Comparison of ENCODE assay signal across 8 mouse cellular contexts in the genomic region with DNA sequence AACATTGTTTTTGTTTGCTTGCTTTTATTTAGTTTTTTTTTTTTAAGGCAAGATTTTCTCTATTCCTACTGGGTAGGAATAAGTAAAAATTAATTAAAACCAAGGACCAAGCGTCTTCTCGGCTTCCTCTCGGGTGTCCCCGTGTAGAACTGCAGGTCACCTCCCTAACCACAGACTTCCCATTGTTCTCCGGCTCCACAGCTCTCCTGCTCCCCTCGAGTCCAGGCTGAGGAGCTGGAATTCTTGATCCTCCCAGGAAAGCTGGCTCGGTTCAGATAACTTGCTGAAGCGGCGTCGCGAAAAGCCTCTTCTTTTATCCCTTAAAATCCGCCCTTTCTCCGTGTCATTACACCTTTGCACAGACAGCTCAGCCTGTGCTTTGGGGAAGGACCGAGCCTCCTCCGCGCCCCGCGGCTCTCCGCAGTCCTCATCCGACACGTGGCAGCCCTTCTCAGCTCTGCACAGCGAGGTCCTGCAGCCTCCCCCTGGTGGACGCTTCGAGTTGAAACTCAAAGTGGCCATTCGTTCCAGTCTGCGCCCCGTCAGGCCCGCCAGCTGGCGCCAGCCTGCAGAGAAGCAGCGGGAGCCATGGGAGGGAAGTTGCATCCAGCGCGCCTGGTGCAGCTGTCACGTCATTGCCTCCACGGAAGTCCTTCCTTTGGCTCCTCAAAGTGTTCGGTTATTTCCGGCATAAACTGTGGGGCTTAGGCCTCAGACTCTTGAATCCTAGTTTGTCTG. TPM values are rescaled to one million over a fixed set of nuclear protein-coding genes. Genes with fewer than 3 reads are reported as not detected.
A peak's percentile ranks its signal among the peaks of the same experiment; 100 is the strongest.
DNase-seq lines count a peak whose midpoint lies in the region; ATAC-seq and TF ChIP-seq lines count a peak whose summit lies in the region.

No protein-coding gene starts in this region.

- H3K36me3 ChIP-seq in hindbrain, embryonic 14.5 days (replicated peaks; ENCODE audit: control insufficient read depth, insufficient read depth) = no peaks in the 10 kb centered on the region

- CTCF ChIA-PET in Patski (lab: Charles Lee) = interaction anchor here (0.7 to 1.3 kb wide), 6 partner anchors 12 to 301 kb away, joined by 3 to 5 read pairs (median 4); no protein-coding TSS in a partner anchor

- H3K4me3 ChIP-seq in hindbrain, embryonic 14.5 days (replicated peaks; ENCODE audit: low read length) = peak overlapping the region; percentile 28

- WGBS in hindbrain, embryonic 14.5 days = under 1% methylated on average over 36 of the region's 36 CpGs

- peak; percentile 94 for ATAC-seq in Patski
- ATAC-seq in hindbrain, embryonic 14.5 days (ENCODE audit: low FRiP score) = peak; percentile 97

- H3K27ac ChIP-seq in hindbrain, embryonic 14.5 days = peak overlapping the region; percentile 96

- peak; percentile 99 for TF ChIP-seq CTCF in Patski (IDR thresholded peaks at IDR 0.05)

- H3K27me3 ChIP-seq in Patski = no peaks in the 10 kb centered on the region
- no peaks in the 10 kb centered on the region for H3K27me3 ChIP-seq in hindbrain, embryonic 14.5 days (ENCODE audit: control insufficient read depth, insufficient read depth, low read length)

- H3K9me3 ChIP-seq in hindbrain, embryonic 14.5 days (ENCODE audit: control insufficient read depth, low read length) = no peaks in the 10 kb centered on the region

- peaks cover 20% of the 10 kb centered on the region for H3K4me1 ChIP-seq in hindbrain, embryonic 14.5 days (replicated peaks; ENCODE audit: control insufficient read depth, insufficient read depth, low read length)

- POLR2A ChIA-PET in Patski (lab: Charles Lee) = interaction anchor here (0.7 to 0.9 kb wide), 2 partner anchors 29 to 48 kb away, joined by 3 read pairs; no protein-coding TSS in a partner anchor

- in situ Hi-C loops in Patski (cut with MboI; ENCODE audit: low pct_unique_long_range_greater_than_20kb) = no loop called here

- H3K9ac ChIP-seq in hindbrain, embryonic 14.5 days = peak overlapping the region; percentile 65

- DNase-seq in Patski (ENCODE audit: low read depth, low spot score) = peak; percentile 77
- peak; percentile 91 to 93 for DNase-seq in cerebellum, postnatal 14 days
- peak; percentile 77 to 79 for DNase-seq in frontal cortex, postnatal 14 days (ENCODE audit: low spot score in 2 of 2)
- peak; percentile 93 for DNase-seq in hindbrain, embryonic 14.5 days (ENCODE audit: low spot score)
- DNase-seq in layer of hippocampus, postnatal 36 days = peak; percentile 82 to 86
- DNase-seq in lung, postnatal 36 days = peak; percentile 94
- peak; percentile 98 for DNase-seq in retina, postnatal 1 day
- peak; percentile 73 to 84 for DNase-seq in urinary bladder, adult 18-20 months (ENCODE audit: low spot score in 2 of 2)

- H3K4me2 ChIP-seq in hindbrain, embryonic 14.5 days (replicated peaks) = peak overlapping the region; percentile 65

RNA-seq across cellular contexts. Expression of gene Rbp7, which starts 9.6 kb away (rescaled TPM):
- not detected for polyA plus RNA-seq in Patski (2021)
- not detected in 2 replicates for polyA plus RNA-seq in hindbrain, embryonic 14.5 days (2014; fragmentation: Nextera tagmentation; extraction: Ambion mirVana)
- total RNA-seq in layer of hippocampus, postnatal 36 days (2021) = not detected

RNA-seq across cellular contexts. Expression of gene Ube4b, which starts 18.6 kb away (rescaled TPM):
- polyA plus RNA-seq in Patski (2021) = 63.9 TPM
- 53.8 and 55.3 TPM in 2 replicates for polyA plus RNA-seq in hindbrain, embryonic 14.5 days (2014; fragmentation: Nextera tagmentation; extraction: Ambion mirVana)
- 100 to 1,000 TPM; 100 TPM for total RNA-seq in layer of hippocampus, postnatal 36 days (2021)

RNA-seq across cellular contexts. Expression of gene Tmem274, which starts 32.0 kb away (rescaled TPM):
- polyA plus RNA-seq in Patski (2021) = not detected
- polyA plus RNA-seq in hindbrain, embryonic 14.5 days (2014; fragmentation: Nextera tagmentation; extraction: Ambion mirVana) = 0.37 TPM in 1 of 2 replicates, not detected in the other
- not detected for total RNA-seq in layer of hippocampus, postnatal 36 days (2021)

RNA-seq across cellular contexts. Expression of gene Nmnat1, which starts 39.9 kb away (rescaled TPM):
- 19.5 TPM for polyA plus RNA-seq in Patski (2021)
- 7.5 and 8.2 TPM in 2 replicates for polyA plus RNA-seq in hindbrain, embryonic 14.5 days (2014; fragmentation: Nextera tagmentation; extraction: Ambion mirVana)
- 1 to 10 TPM; 8.3 to 8.4 TPM for total RNA-seq in layer of hippocampus, postnatal 36 days (2021)

RNA-seq across cellular contexts. Expression of gene Lzic, which starts 39.9 kb away (rescaled TPM):
- polyA plus RNA-seq in Patski (2021) = 27.2 TPM
- polyA plus RNA-seq in hindbrain, embryonic 14.5 days (2014; fragmentation: Nextera tagmentation; extraction: Ambion mirVana) = 49.9 and 52.5 TPM in 2 replicates
- total RNA-seq in layer of hippocampus, postnatal 36 days (2021) = 10 to 100 TPM; 19.4 to 23.6 TPM

Comparison
In these comparisons a context has a peak if more than half of its experiments do, and no peak if none do; other contexts are left out.
1. Peak in every context shown above with its lines: DNase-seq, ATAC-seq, H3K4me3 ChIP-seq and H3K27ac ChIP-seq.